Mouse (Mus musculus) heart, embryonic 15.5 days (tissue): ENCODE data around the gene Zfp638. TPM values are rescaled to one million over a fixed set of nuclear protein-coding genes. Genes with fewer than 3 reads are reported as not detected.
"Not testable (repeated sequence)": the region's sequence is repeated elsewhere in the genome, so short reads cannot be mapped to it uniquely, and the experiment has no call there.

Experiments used
- ATAC-seq: fragments of 200-750 bp; cut with Nextera tagmentation; replicated peaks from 2 replicates; pipeline ENCODE4 v1.8.0; 2017; ENCODE audit warnings: low read depth, moderate TSS enrichment; ENCODE audit not compliant: insufficient number of reproducible peaks, insufficient read depth, low FRiP score
- H3K27ac ChIP-seq: fragments of 300-500 bp; sonication (generic); 2 replicates; pipeline ENCODE4 v1.5.1; 2015; ENCODE audit warnings: mild to moderate bottlenecking, inconsistent platforms
- H3K27me3 ChIP-seq: fragments of 300-500 bp; sonication (generic); 2 replicates; pipeline ENCODE4 v1.6.1; 2015; ENCODE audit warnings: inconsistent platforms
- H3K36me3 ChIP-seq: fragments of 300-500 bp; sonication (generic); 2 replicates; pipeline ENCODE4 v1.6.1; 2015; ENCODE audit warnings: mild to moderate bottlenecking, inconsistent platforms
- H3K4me1 ChIP-seq: fragments of 300-500 bp; sonication (generic); replicated peaks from 2 replicates; pipeline ENCODE4 v1.6.1; 2015; ENCODE audit warnings: inconsistent platforms
- H3K4me2 ChIP-seq: fragments of 300-500 bp; sonication (generic); 2 replicates; pipeline ENCODE4 v1.6.1; 2015; ENCODE audit warnings: inconsistent platforms, mild to moderate bottlenecking, moderate library complexity
- H3K4me3 ChIP-seq: fragments of 300-500 bp; sonication (generic); 2 replicates; pipeline ENCODE4 v1.5.1; 2015; ENCODE audit warnings: mild to moderate bottlenecking, inconsistent platforms
- H3K9ac ChIP-seq: fragments of 300-500 bp; sonication (generic); 2 replicates; pipeline ENCODE4 v1.6.1; 2015; ENCODE audit warnings: mild to moderate bottlenecking, inconsistent platforms
- H3K9me3 ChIP-seq: fragments of 300-500 bp; sonication (generic); replicated peaks from 2 replicates; pipeline ENCODE4 v1.6.1; 2016; ENCODE audit warnings: inconsistent platforms
- WGBS: fragments of 180-500 bp; shearing (Covaris S2); methylation state at CpG from one replicate; pipeline ENCODE4 v1.1.7; 2015; ENCODE audit warnings: mixed read lengths; 5-methylcytosine and 5-hydroxymethylcytosine counted together
- polyA plus RNA-seq: library from polyadenylated mRNA; unstranded; fragments of >200 nt; fragmentation: Nextera tagmentation; extraction: Ambion mirVana; gene quantifications from 2 replicates; pipeline ENCODE4 v1.2.1, GENCODE M21; 2015

The Zfp638 gene
- polyA plus RNA-seq, 1 experiment from 2014 or later, result 40.6 TPM

- H3K4me2 ChIP-seq, H3K27me3 ChIP-seq, H3K36me3 ChIP-seq, H3K4me3 ChIP-seq, H3K9me3 ChIP-seq, H3K9ac ChIP-seq: not testable (repeated sequence)
- H3K27ac ChIP-seq, result peak overlapping the region; percentile 80
- ATAC-seq, result peak; percentile 47
- H3K4me1 ChIP-seq, result peaks cover 60% of the 10 kb centered on the region
- WGBS, result 24% methylated on average over 4 of the region's 4 CpGs
These were observed 148.2 kb downstream of the Zfp638 start for GRCm38 (mm10) chr6:84014961-84015683.

DNA sequence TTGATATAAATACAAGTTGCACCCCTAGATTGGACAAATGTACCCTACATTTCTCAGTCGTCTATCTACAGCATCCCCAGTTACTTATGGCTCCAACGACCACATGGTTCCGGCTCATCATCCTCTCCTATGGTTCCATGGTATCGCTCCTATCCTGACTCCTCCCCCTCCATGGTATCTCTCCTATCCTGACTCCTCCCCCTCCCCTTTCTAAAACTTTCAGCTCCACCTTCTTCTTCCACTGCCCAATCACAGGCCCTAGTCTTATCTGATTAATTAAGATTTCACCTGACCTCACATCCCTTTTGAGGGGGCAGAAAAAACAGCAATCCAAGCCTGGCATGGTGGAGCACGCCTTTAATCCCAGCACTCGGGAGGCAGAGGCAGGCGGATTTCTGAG is 149.9 kb downstream of the Zfp638 start:
- Histone ChIP-seq H3K27ac (no peak overlapping the region), H3K4me1 (peaks cover 53% of the 10 kb centered on the region), H3K4me3 (no peak overlapping the region), H3K4me2 (no peak overlapping the region), H3K9ac (no peak overlapping the region), H3K27me3 (no peaks in the 10 kb centered on the region), H3K9me3 (no peaks in the 10 kb centered on the region), H3K36me3 (no peaks in the 10 kb centered on the region)
- 90% methylated on average over 7 of the region's 7 CpGs for WGBS
- ATAC-seq, result no peak

- no peak overlapping the region for H3K27ac ChIP-seq
- H3K9ac ChIP-seq, result no peak overlapping the region
- no peaks in the 10 kb centered on the region for H3K9me3 ChIP-seq
- ATAC-seq, result no peak
- H3K4me3 ChIP-seq, result no peak overlapping the region
- no peaks in the 10 kb centered on the region for H3K36me3 ChIP-seq
- H3K27me3 ChIP-seq, result no peaks in the 10 kb centered on the region
- 33% methylated on average over 3 of the region's 3 CpGs for WGBS
- H3K4me1 ChIP-seq, result peaks cover 52% of the 10 kb centered on the region
- H3K4me2 ChIP-seq, result no peak overlapping the region
These were observed 150.5 kb downstream of the Zfp638 start for GRCm38 (mm10) chr6:84017392-84017791.

- Histone ChIP-seq H3K9ac (peak overlapping the region; percentile 53), H3K27ac (peak overlapping the region; percentile 62), H3K4me1 (peaks cover 53% of the 10 kb centered on the region), H3K4me3 (peak overlapping the region; percentile 47), H3K36me3 (no peaks in the 10 kb centered on the region), H3K4me2 (peak overlapping the region; percentile 81), H3K27me3 (no peaks in the 10 kb centered on the region), H3K9me3 (no peaks in the 10 kb centered on the region)
- WGBS, result 4% methylated on average over 28 of the region's 28 CpGs
- peak; percentile 67 for ATAC-seq
These were observed 152.1 kb downstream of the Zfp638 start for GRCm38 (mm10) chr6:84018906-84019550.

- Histone ChIP-seq H3K36me3 (no peaks in the 10 kb centered on the region), H3K4me1 (peaks cover 51% of the 10 kb centered on the region), H3K4me3 (peak overlapping the region; percentile 47), H3K27ac (peak overlapping the region; percentile 62), H3K27me3 (no peaks in the 10 kb centered on the region), H3K4me2 (peak overlapping the region; percentile 81), H3K9ac (peak overlapping the region; percentile 53; the same call in 1 of the 2 replicates), H3K9me3 (no peaks in the 10 kb centered on the region)
- whole genome bisulfite sequencing, result 51% methylated on average over 4 of the region's 4 CpGs
- no peak for ATAC-seq
These were observed 153.1 kb downstream of the Zfp638 start for GRCm38 (mm10) chr6:84020002-84020401.

DNA sequence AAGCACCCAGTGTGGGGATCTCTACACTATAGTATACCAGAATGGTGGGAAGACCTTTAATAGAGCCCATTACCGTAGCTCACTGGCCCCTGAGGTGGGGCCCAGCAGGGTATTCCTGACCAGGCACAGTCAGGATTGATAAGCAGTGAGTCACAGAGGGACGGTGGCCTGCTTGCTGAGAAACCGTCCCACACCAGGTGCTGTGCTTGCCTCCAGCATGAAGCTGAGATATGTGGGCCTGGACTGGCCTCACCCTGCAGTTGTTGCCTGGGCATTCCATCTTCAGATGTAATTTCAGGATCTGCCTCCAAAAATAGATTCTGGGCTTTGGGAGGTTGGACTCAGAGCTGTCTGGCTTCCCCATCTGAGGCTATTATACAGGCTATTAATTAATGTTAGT is 155.1 kb downstream of the Zfp638 start:
- Histone ChIP-seq H3K36me3 (no peaks in the 10 kb centered on the region; the same call in 1 of the 2 replicates), H3K4me1 (peaks cover 42% of the 10 kb centered on the region), H3K4me3 (no peak overlapping the region), H3K9me3 (no peaks in the 10 kb centered on the region; the same call in 1 of the 2 replicates), H3K27ac (peak overlapping the region; percentile 46; the same call in 1 of the 2 replicates), H3K4me2 (peak overlapping the region; percentile 33), H3K27me3 (no peaks in the 10 kb centered on the region), H3K9ac (no peak overlapping the region)
- 0 out of 2 replicates have a peak, but pooled peaks have one; percentile 26 for ATAC-seq
- 23% methylated on average over 3 of the region's 3 CpGs for WGBS

GRCm38 (mm10) chr6:84025636-84026035 is 158.7 kb downstream of the Zfp638 start:
- Histone ChIP-seq H3K27ac (no peak overlapping the region), H3K9ac (no peak overlapping the region), H3K4me1 (peaks cover 27% of the 10 kb centered on the region), H3K4me2 (no peak overlapping the region), H3K4me3 (no peak overlapping the region), H3K27me3 (no peaks in the 10 kb centered on the region), H3K9me3 (no peaks in the 10 kb centered on the region; the same call in 1 of the 2 replicates), H3K36me3 (no peaks in the 10 kb centered on the region; the same call in 1 of the 2 replicates)
- ATAC-seq, result no peak
- WGBS, result 88% methylated on average over 3 of the region's 3 CpGs

GRCm38 (mm10) chr6:84028791-84029190 is 161.9 kb downstream of the Zfp638 start:
- H3K36me3 ChIP-seq, result no peaks in the 10 kb centered on the region; the same call in 1 of the 2 replicates
- peaks cover 5% of the 10 kb centered on the region; the same call in 1 of the 2 replicates for H3K4me1 ChIP-seq
- H3K27ac ChIP-seq, result no peak overlapping the region
- no peak overlapping the region for H3K4me2 ChIP-seq
- no peak overlapping the region for H3K9ac ChIP-seq
- no peaks in the 10 kb centered on the region; the same call in 1 of the 2 replicates for H3K9me3 ChIP-seq
- no peak overlapping the region for H3K4me3 ChIP-seq
- no peak for ATAC-seq
- no peaks in the 10 kb centered on the region for H3K27me3 ChIP-seq

DNA sequence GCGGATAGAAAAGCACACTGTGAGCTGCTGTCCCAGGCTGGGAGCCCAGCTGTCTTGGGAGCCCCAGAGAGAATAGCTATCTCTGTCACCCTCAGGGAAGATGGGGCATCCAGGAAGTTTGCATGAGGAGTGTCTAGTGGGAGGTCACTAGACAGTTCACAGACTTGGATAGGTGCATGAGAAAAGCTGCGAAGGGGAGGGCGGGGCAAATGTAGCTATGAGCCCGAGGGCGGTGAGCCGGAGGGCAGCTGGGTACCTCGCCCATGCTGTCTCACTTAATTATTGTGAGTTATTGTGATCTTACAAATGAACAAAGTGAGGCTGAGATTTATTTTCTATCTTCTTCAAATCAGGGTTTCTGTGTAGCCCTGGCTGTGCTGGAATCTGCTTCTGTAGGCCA is 162.9 kb downstream of the Zfp638 start:
- Histone ChIP-seq H3K9me3 (no peaks in the 10 kb centered on the region; the same call in 1 of the 2 replicates), H3K9ac (no peak overlapping the region)

DNA sequence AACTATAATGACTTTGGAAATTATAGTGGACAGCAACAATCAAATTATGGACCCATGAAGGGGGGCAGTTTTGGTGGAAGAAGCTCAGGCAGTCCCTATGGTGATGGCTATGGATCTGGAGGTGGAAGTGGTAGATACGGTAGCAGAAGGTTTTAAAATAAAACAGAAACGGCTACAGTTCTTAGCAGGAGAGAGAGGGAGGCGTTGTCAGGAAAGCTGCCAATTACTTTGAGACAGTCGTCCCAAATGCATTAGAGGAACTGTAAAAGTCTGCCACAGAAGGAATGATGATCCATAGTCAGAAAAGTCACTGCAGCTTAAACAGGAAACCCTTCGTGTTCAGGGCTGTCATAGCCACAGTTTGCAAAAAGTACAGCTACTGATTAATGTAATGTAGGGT is 165.6 kb downstream of the Zfp638 start:
- not testable (repeated sequence) for H3K27ac ChIP-seq, H3K9me3 ChIP-seq, H3K36me3 ChIP-seq, ATAC-seq, H3K9ac ChIP-seq, H3K27me3 ChIP-seq, H3K4me2 ChIP-seq, H3K4me1 ChIP-seq, H3K4me3 ChIP-seq
- 34% methylated on average over 5 of the region's 5 CpGs for WGBS

More for the DNA sequence above, 162.9 kb downstream of the Zfp638 start:
- Histone ChIP-seq H3K4me3 (no peak overlapping the region), H3K27me3 (no peaks in the 10 kb centered on the region), H3K4me2 (no peak overlapping the region), H3K27ac (no peak overlapping the region), H3K36me3 (no peaks in the 10 kb centered on the region; the same call in 1 of the 2 replicates), H3K4me1 (peaks cover 5% of the 10 kb centered on the region; the same call in 1 of the 2 replicates)
- no peak for ATAC-seq
- WGBS, result 87% methylated on average over 7 of the region's 7 CpGs
